Mouse (Mus musculus) forebrain, embryonic 13.5 days (tissue): ENCODE data around the gene Trappc1. TPM values are rescaled to one million over a fixed set of nuclear protein-coding genes. Genes with fewer than 3 reads are reported as not detected.

Source experiments
- ATAC-seq: fragments of 200-750 bp; cut with Nextera tagmentation; 2 replicates; pipeline ENCODE4 v1.8.0; 2017
- H3K27ac ChIP-seq: fragments of 300-500 bp; sonication (generic); 2 replicates; pipeline ENCODE4 v1.5.1; 2015; ENCODE audit warnings: inconsistent platforms, mild to moderate bottlenecking, moderate library complexity
- H3K27me3 ChIP-seq: fragments of 300-500 bp; sonication (generic); 2 replicates; pipeline ENCODE4 v1.6.1; 2015; ENCODE audit warnings: mild to moderate bottlenecking, inconsistent platforms
- H3K36me3 ChIP-seq: fragments of 300-500 bp; sonication (generic); 2 replicates; pipeline ENCODE4 v1.6.1; 2015; ENCODE audit warnings: mild to moderate bottlenecking, inconsistent platforms; ENCODE audit not compliant: poor library complexity, severe bottlenecking
- H3K4me1 ChIP-seq: fragments of 300-500 bp; sonication (generic); 2 replicates; pipeline ENCODE4 v1.6.1; 2015; ENCODE audit warnings: inconsistent platforms
- H3K4me2 ChIP-seq: fragments of 300-500 bp; sonication (generic); 2 replicates; pipeline ENCODE4 v1.6.1; 2015; ENCODE audit warnings: inconsistent platforms, mild to moderate bottlenecking, moderate library complexity
- H3K4me3 ChIP-seq: fragments of 300-500 bp; sonication (generic); 2 replicates; pipeline ENCODE4 v1.5.1; 2015; ENCODE audit warnings: mild to moderate bottlenecking, inconsistent platforms
- H3K9ac ChIP-seq: fragments of 300-500 bp; sonication (generic); 2 replicates; pipeline ENCODE4 v1.6.1; 2015; ENCODE audit warnings: mild to moderate bottlenecking, inconsistent platforms
- H3K9me3 ChIP-seq: fragments of 300-500 bp; sonication (generic); replicated peaks from 2 replicates; pipeline ENCODE4 v1.6.1; 2016; ENCODE audit warnings: inconsistent platforms
- WGBS: fragments of 180-500 bp; shearing (Covaris S2); methylation state at CpG from one replicate; pipeline ENCODE4 v1.1.7; 2015; 5-methylcytosine and 5-hydroxymethylcytosine counted together
- polyA plus RNA-seq: library from polyadenylated mRNA; unstranded; fragments of >200 nt; fragmentation: Nextera tagmentation; extraction: Ambion mirVana; gene quantifications from 2 replicates; pipeline ENCODE4 v1.2.1, GENCODE M21; 2015

The Trappc1 gene
- 208 and 210 TPM in 2 replicates for polyA plus RNA-seq

- Histone ChIP-seq H3K9me3 (no peaks in the 10 kb centered on the region), H3K27me3 (peaks cover 18% of the 10 kb centered on the region), H3K27ac (peak within 1 kb of the TSS; percentile 85), H3K4me1 (peaks cover 55% of the 10 kb centered on the region), H3K9ac (peak within 1 kb of the TSS; percentile 84), H3K4me3 (peak within 1 kb of the TSS; percentile 52), H3K4me2 (peak within 1 kb of the TSS; percentile 79), H3K36me3 (peaks cover 25% of the 10 kb centered on the region)
- under 1% methylated on average over 30 of the region's 30 CpGs for WGBS
- peak; percentile 94 for ATAC-seq
Measured at GRCm38 (mm10) chr11:69323667-69324111, at the start of gene Trappc1, which contains the start of gene Cntrob. Trappc1 (plus strand) TSS chr11:69323980. Cntrob (minus strand) TSS chr11:69323775.

GRCm38 (mm10) chr11:69275650-69276049, 48.1 kb upstream of the Trappc1 start:
- Histone ChIP-seq H3K9me3 (no peaks in the 10 kb centered on the region), H3K4me2 (no peak overlapping the region), H3K9ac (no peak overlapping the region), H3K4me3 (no peak overlapping the region), H3K27ac (no peak overlapping the region), H3K27me3 (no peaks in the 10 kb centered on the region), H3K36me3 (no peaks in the 10 kb centered on the region), H3K4me1 (0 out of 2 replicates have a peak, but pooled peaks cover 3% of the 10 kb centered on the region)
- 85% methylated on average over 6 of the region's 6 CpGs for WGBS
- ATAC-seq, result no peak

- Histone ChIP-seq H3K9me3 (no peaks in the 10 kb centered on the region), H3K9ac (no peak overlapping the region), H3K27me3 (no peaks in the 10 kb centered on the region), H3K4me2 (no peak overlapping the region), H3K4me3 (no peak overlapping the region), H3K4me1 (0 out of 2 replicates have a peak, but pooled peaks cover 3% of the 10 kb centered on the region), H3K36me3 (no peaks in the 10 kb centered on the region), H3K27ac (no peak overlapping the region)
- 73% methylated on average over 2 of the region's 2 CpGs for WGBS
- no peak for ATAC-seq
Measured at GRCm38 (mm10) chr11:69276081-69276480, 47.7 kb upstream of the Trappc1 start.

- no peaks in the 10 kb centered on the region for H3K27me3 ChIP-seq
- H3K27ac ChIP-seq, result no peak overlapping the region
- 69% methylated on average over 5 of the region's 5 CpGs for WGBS
- no peaks in the 10 kb centered on the region for H3K4me1 ChIP-seq
- no peaks in the 10 kb centered on the region for H3K36me3 ChIP-seq
- H3K9ac ChIP-seq, result no peak overlapping the region
- H3K4me2 ChIP-seq, result no peak overlapping the region
- no peaks in the 10 kb centered on the region for H3K9me3 ChIP-seq
- no peak overlapping the region for H3K4me3 ChIP-seq
- ATAC-seq, result no peak
Measured at GRCm38 (mm10) chr11:69277267-69277666, 46.5 kb upstream of the Trappc1 start.

DNA sequence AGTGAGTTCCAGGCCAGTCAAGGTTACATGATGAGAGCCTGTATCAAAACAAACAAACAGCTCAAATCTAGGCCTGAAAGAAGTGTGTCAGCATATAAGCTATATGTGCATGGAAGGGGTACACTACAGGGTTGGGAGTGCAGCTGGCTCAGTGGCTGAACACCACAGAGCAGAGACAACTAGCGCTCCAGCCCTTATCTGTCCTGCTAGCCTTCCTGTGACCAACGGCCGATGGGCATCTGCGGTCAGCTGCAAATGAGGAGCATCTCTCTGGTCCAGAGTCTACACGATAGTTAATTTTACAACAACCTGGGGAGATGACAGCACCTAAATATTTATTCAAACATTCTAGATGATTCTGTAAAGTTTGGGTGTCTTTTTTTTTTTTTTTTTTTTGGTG, 32.7 kb upstream of the Trappc1 start:
- no peak overlapping the region for H3K9ac ChIP-seq
- 94% methylated on average over 5 of the region's 5 CpGs for WGBS
- no peak for ATAC-seq

DNA sequence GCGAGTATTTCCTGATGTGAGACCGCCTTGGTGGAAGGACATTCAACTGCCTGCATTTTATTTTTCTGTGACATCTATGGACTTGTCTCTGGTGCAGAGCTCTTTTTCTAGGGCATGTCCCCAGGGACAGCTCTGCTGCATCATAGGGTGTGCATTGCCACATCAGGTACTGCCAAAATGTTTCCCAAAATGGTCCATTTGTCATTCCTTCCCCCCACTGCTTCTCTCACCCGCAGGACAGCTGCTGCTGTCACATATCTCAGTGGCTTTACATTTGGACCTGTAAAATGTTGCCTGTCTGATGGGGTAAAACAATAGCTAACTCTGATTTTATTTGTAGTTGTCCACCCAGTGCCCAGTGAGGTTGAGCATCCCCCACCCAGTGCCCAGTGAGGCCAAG, 28.5 kb upstream of the Trappc1 start:
- no peaks in the 10 kb centered on the region for H3K4me1 ChIP-seq
- no peak overlapping the region for H3K9ac ChIP-seq
- 89% methylated on average over 3 of the region's 3 CpGs for WGBS
- H3K27ac ChIP-seq, result no peak overlapping the region
- no peak overlapping the region for H3K4me2 ChIP-seq
- peaks cover 31% of the 10 kb centered on the region for H3K36me3 ChIP-seq
- H3K27me3 ChIP-seq, result no peaks in the 10 kb centered on the region
- H3K4me3 ChIP-seq, result no peak overlapping the region
- ATAC-seq, result no peak
- no peaks in the 10 kb centered on the region for H3K9me3 ChIP-seq

More for the DNA sequence above, 32.7 kb upstream of the Trappc1 start:
- H3K4me2 ChIP-seq, result no peak overlapping the region
- H3K27me3 ChIP-seq, result no peaks in the 10 kb centered on the region
- H3K27ac ChIP-seq, result no peak overlapping the region
- H3K4me3 ChIP-seq, result no peak overlapping the region
- H3K4me1 ChIP-seq, result no peaks in the 10 kb centered on the region
- no peaks in the 10 kb centered on the region for H3K36me3 ChIP-seq
- no peaks in the 10 kb centered on the region for H3K9me3 ChIP-seq

DNA sequence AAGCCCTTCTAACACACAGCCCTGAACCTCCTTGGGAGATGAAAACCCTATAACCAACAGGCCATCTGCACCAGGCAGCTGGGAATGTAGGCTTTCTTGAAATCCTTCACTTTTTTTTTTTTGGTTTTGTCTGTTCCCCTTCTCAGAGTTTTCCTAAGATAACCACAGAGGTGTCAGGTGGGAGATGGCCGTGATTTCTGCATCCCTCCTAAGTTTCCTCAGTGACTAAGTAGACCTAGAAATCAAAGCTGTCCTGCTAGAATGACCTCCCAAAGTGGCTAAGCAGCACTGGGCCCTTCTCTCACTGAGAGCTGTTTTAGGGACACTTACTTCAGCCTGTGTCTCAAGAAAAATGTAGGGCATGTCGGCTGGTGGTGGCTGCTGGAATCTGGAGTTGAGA, 26.0 kb upstream of the Trappc1 start:
- Histone ChIP-seq H3K9ac (no peak overlapping the region), H3K36me3 (peaks cover 54% of the 10 kb centered on the region), H3K27me3 (no peaks in the 10 kb centered on the region), H3K9me3 (no peaks in the 10 kb centered on the region), H3K4me3 (no peak overlapping the region), H3K4me1 (no peaks in the 10 kb centered on the region), H3K27ac (no peak overlapping the region), H3K4me2 (no peak overlapping the region)
- 95% methylated on average over 2 of the region's 2 CpGs for WGBS
- ATAC-seq, result no peak

- peaks cover 58% of the 10 kb centered on the region for H3K36me3 ChIP-seq
- H3K9ac ChIP-seq, result peak overlapping the region; percentile 0; the same call in 1 of the 2 replicates
- H3K4me3 ChIP-seq, result no peak overlapping the region
- no peak overlapping the region for H3K4me2 ChIP-seq
- H3K27ac ChIP-seq, result no peak overlapping the region
- H3K4me1 ChIP-seq, result no peaks in the 10 kb centered on the region
- H3K9me3 ChIP-seq, result no peaks in the 10 kb centered on the region
- 62% methylated on average over 7 of the region's 7 CpGs for WGBS
- H3K27me3 ChIP-seq, result no peaks in the 10 kb centered on the region
- ATAC-seq, result no peak
Measured at GRCm38 (mm10) chr11:69298231-69298630, 25.5 kb upstream of the Trappc1 start.

- Histone ChIP-seq H3K27ac (no peak overlapping the region), H3K4me2 (no peak overlapping the region), H3K36me3 (peaks cover 94% of the 10 kb centered on the region), H3K9ac (no peak overlapping the region), H3K4me3 (no peak overlapping the region), H3K4me1 (no peaks in the 10 kb centered on the region), H3K9me3 (no peaks in the 10 kb centered on the region), H3K27me3 (no peaks in the 10 kb centered on the region)
- ATAC-seq, result no peak
- 78% methylated on average over 7 of the region's 7 CpGs for WGBS
Measured at GRCm38 (mm10) chr11:69302817-69303216, 21.0 kb upstream of the Trappc1 start.

GRCm38 (mm10) chr11:69305291-69305690, 18.5 kb upstream of the Trappc1 start:
- no peaks in the 10 kb centered on the region for H3K4me1 ChIP-seq
- H3K27me3 ChIP-seq, result no peaks in the 10 kb centered on the region
- no peak overlapping the region for H3K4me2 ChIP-seq
- no peak overlapping the region for H3K4me3 ChIP-seq
- ATAC-seq, result no peak
- H3K27ac ChIP-seq, result no peak overlapping the region
- H3K36me3 ChIP-seq, result peaks cover 92% of the 10 kb centered on the region
- no peak overlapping the region for H3K9ac ChIP-seq
- no peaks in the 10 kb centered on the region for H3K9me3 ChIP-seq
- WGBS, result 91% methylated on average over 9 of the region's 9 CpGs

DNA sequence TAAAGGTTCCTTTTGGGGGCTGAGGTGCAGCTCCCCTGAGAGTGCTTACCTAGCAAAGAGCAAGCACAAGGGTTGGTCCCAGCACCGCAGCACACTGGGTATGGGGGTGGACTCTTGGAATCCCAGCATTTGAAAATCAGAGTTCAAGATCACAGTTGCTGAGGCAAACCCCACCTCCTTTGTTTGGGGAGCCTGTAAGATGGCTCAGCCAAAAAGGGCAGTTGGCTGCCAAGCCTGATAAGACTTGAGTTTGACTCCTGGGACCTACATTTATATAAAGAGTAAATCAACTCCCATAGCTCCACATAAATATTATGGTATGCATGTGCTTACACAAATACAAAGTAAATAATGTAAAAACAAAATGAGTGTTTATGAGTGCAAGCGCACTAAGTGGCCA, 17.7 kb upstream of the Trappc1 start:
- no peaks in the 10 kb centered on the region for H3K4me1 ChIP-seq
- no peaks in the 10 kb centered on the region for H3K9me3 ChIP-seq
- no peak overlapping the region for H3K4me2 ChIP-seq
- WGBS, result 99% methylated on average over 2 of the region's 2 CpGs
- H3K9ac ChIP-seq, result no peak overlapping the region
- no peak overlapping the region for H3K4me3 ChIP-seq
- no peaks in the 10 kb centered on the region for H3K27me3 ChIP-seq
- H3K27ac ChIP-seq, result no peak overlapping the region
- peaks cover 94% of the 10 kb centered on the region for H3K36me3 ChIP-seq
- no peak for ATAC-seq

DNA sequence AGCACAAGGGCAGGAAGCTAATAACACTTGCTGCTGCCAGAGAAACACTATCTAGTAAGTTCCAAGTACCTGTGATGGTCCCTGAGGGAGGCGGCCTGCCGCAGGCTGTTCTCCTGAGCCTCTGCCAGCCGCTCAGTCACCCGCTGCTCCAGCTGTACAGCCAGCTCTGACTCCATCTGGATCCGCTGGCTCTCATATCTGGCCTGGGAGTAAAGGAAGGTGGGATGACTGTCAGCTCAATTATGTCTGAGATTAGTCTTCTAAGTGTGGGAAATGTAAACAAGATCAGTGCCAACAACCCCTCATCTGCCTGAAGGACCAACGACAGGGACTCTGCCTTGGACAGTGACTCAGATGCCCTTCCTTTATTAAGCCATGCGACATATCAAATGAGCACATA, 12.5 kb upstream of the Trappc1 start:
- Histone ChIP-seq H3K4me1 (no peaks in the 10 kb centered on the region), H3K9me3 (no peaks in the 10 kb centered on the region), H3K27ac (no peak overlapping the region), H3K27me3 (no peaks in the 10 kb centered on the region), H3K4me3 (no peak overlapping the region), H3K4me2 (no peak overlapping the region), H3K9ac (peak overlapping the region; percentile 37; the same call in 1 of the 2 replicates), H3K36me3 (peaks cover 91% of the 10 kb centered on the region)
- 86% methylated on average over 7 of the region's 7 CpGs for WGBS
- ATAC-seq, result no peak

DNA sequence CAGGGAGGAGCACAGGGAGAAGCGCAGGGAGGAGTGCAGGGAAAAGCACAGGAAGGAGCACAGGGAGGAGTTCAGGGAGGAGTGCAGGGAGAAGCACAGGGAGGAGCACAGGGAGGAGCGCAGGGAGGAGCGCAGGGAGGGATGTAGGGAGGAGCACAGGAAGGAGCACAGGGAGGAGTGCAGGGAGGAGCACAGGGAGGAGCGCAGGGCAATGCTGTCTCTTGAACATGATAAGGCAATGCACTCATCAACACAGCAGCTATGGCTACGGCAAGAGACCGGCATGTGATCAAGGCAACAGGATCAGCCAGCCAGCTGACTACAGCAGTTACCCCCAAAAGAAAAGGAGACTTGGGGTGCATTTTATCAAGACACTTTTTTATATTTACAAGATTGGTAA, 7.4 kb upstream of the Trappc1 start:
- H3K4me1 ChIP-seq, result peaks cover 8% of the 10 kb centered on the region
- H3K27me3 ChIP-seq, result no peaks in the 10 kb centered on the region
- peaks cover 90% of the 10 kb centered on the region for H3K36me3 ChIP-seq
- no peak for ATAC-seq
- no peak overlapping the region for H3K9ac ChIP-seq
- no peak overlapping the region for H3K4me3 ChIP-seq
- WGBS, result 97% methylated on average over 6 of the region's 6 CpGs
- no peak overlapping the region for H3K4me2 ChIP-seq
- H3K9me3 ChIP-seq, result no peaks in the 10 kb centered on the region
- no peak overlapping the region for H3K27ac ChIP-seq
